Mouse (Mus musculus) ES-Bruce4 (cell line): Measurements from ENCODE around the gene Dad1. TPM values are rescaled to one million over a fixed set of nuclear protein-coding genes. Genes with fewer than 3 reads are reported as not detected.

Experiments used
- H3K27ac ChIP-seq: 2 replicates; pipeline ENCODE4 v1.5.1; 2012; ENCODE audit warnings: low read length, inconsistent platforms; ENCODE audit not compliant: insufficient read depth
- H3K27me3 ChIP-seq: 2 replicates; pipeline ENCODE4 v1.6.1; 2012; ENCODE audit warnings: mild to moderate bottlenecking, low read length, inconsistent platforms; ENCODE audit not compliant: control insufficient read depth, poor library complexity, insufficient read depth, severe bottlenecking
- H3K36me3 ChIP-seq: 2 replicates; pipeline ENCODE4 v1.6.1; 2012; ENCODE audit warnings: inconsistent platforms, mild to moderate bottlenecking, low read length, moderate library complexity; ENCODE audit not compliant: control insufficient read depth, poor library complexity, insufficient read depth, severe bottlenecking
- H3K4me1 ChIP-seq: one replicate; pipeline ENCODE4 v1.8.1; 2011; ENCODE audit warnings: low read length; ENCODE audit not compliant: control insufficient read depth, insufficient read depth
- H3K4me3 ChIP-seq: 2 replicates; pipeline ENCODE4 v1.5.1; 2011; ENCODE audit warnings: low read depth, mild to moderate bottlenecking, low read length
- H3K9ac ChIP-seq: 2 replicates; pipeline ENCODE4 v1.6.1; 2012; ENCODE audit warnings: low read depth, mild to moderate bottlenecking, inconsistent platforms; ENCODE audit not compliant: poor library complexity, severe bottlenecking
- H3K9me3 ChIP-seq: replicated peaks from 2 replicates; pipeline ENCODE4 v1.6.1; 2012; ENCODE audit warnings: mild to moderate bottlenecking, low read length, inconsistent platforms; ENCODE audit not compliant: control insufficient read depth, poor library complexity, insufficient read depth, severe bottlenecking
- CTCF ChIP-seq: IDR thresholded peaks from one replicate; pipeline ENCODE4 v1.8.1; 2011; ENCODE audit warnings: low read depth, low read length
- EP300 ChIP-seq: IDR thresholded peaks from 2 replicates; pipeline ENCODE4 v1.6.1; 2011; ENCODE audit warnings: low read depth, low read length; ENCODE audit not compliant: insufficient read depth
- POLR2A ChIP-seq: IDR thresholded peaks from one replicate; pipeline ENCODE4 v1.8.1; 2011; ENCODE audit warnings: low read length; ENCODE audit not compliant: insufficient read depth
- polyA plus RNA-seq: library from polyadenylated mRNA; stranded (reverse); fragments of >200 nt; gene quantifications from 2 replicates; pipeline ENCODE4 v1.2.4, GENCODE M21; 2011; ENCODE audit warnings: low read depth; ENCODE audit not compliant: missing spikeins, insufficient read depth, insufficient read length

The Dad1 gene
- polyA plus RNA-seq, 1 experiment, result 119 TPM

DNA sequence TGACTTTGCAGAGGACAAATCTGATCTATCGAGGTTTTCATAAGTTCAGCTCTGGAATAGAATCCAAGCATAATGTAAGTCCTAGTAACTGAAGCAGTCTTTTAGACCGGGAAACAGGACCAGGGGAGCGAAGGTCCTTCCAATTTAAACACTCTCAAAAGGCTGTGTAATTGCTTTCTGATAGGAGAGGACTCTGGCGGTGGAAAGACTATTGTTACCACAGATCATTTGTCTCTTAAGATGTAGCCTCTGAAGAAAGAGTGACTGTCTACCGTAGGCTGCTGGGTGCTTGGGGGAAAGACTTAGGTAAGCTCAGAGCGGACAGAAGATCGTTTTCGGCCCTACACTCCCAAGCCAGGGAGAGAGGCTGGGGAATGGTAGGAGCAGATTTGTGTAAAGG, 53.5 kb downstream of the Dad1 start:
- Histone ChIP-seq H3K36me3 (no peaks in the 10 kb centered on the region), H3K9ac (no peak overlapping the region), H3K27ac (no peak overlapping the region), H3K9me3 (no peaks in the 10 kb centered on the region), H3K4me3 (no peak overlapping the region), H3K27me3 (no peaks in the 10 kb centered on the region), H3K4me1 (no peaks in the 10 kb centered on the region)
- TF ChIP-seq CTCF, result no peak
- no peak for TF ChIP-seq POLR2A
- TF ChIP-seq EP300, result no peak

DNA sequence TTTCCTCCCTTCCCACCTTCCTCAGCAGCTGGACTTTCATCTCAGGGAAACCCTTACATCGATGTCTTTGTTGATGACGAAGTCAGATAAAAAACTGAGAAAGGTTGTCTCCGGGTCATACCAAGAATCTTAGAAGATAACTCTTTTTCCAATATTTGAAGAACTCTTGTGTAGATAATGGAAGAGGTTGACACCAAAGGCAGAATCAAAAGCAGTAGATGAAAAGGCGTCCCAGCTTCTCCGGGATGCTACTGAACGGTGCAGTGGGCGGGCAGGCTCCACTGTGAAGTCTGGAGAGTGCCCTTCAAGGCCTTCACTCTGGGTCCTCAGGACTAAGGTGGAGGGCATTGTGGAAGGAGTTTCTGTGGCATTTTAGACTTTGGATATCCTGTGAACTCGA, 54.2 kb downstream of the Dad1 start:
- Histone ChIP-seq H3K27me3 (no peaks in the 10 kb centered on the region), H3K4me3 (no peak overlapping the region), H3K9me3 (no peaks in the 10 kb centered on the region), H3K9ac (no peak overlapping the region), H3K4me1 (no peaks in the 10 kb centered on the region), H3K36me3 (no peaks in the 10 kb centered on the region), H3K27ac (no peak overlapping the region)
- TF ChIP-seq POLR2A, result no peak
- TF ChIP-seq CTCF, result no peak
- TF ChIP-seq EP300, result no peak

DNA sequence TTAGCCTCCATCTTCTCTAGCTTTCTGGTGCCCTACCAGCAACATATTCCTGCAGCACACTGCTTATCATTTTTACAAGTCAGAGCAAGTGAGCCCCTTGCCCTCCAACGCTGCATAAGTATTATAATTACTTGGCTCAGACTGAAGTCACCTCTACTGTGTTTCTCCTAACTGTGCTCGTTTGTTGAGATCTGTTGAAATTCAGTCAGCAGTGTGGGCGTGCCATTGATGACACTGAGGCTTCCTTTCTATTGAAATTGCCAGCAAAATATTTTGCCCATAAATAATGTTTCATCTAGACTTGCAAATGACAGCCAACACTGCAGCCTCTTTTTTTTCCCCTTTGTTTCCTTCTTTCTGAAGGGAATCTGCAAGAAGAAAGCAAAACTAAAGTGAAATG, 56.2 kb downstream of the Dad1 start:
- Histone ChIP-seq H3K9ac (no peak overlapping the region), H3K4me1 (no peaks in the 10 kb centered on the region), H3K36me3 (no peaks in the 10 kb centered on the region), H3K9me3 (no peaks in the 10 kb centered on the region), H3K4me3 (no peak overlapping the region), H3K27me3 (no peaks in the 10 kb centered on the region), H3K27ac (no peak overlapping the region)
- no peak for TF ChIP-seq POLR2A
- TF ChIP-seq EP300, result no peak
- no peak for TF ChIP-seq CTCF

DNA sequence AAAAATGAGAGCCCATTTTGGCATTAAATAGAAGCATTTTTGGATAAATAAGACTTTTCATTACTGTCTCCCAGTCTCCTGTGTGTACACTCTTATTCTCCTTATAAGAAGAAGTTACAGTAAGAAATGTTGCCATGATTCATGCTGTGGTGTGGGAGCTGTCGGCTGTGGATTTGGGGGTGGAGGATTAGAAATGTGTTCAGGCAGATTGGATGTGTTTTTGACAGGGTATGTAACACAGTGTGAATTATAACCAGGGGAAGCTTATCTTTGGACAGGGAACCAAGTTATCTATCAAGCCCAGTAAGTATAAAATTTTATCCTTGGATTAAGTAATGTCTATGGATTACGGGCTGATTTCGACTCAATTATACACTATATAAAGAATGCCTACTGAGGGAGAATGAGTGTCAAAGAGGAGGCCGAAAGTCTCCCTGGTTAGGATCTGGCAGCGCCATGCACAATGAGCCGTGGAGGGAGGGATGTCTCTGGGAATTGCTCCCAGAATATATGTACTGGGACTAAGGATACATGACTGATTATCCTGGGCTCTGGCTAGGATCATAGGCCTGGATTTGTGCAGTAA, 58.0 kb downstream of the Dad1 start:
- H3K27ac ChIP-seq, result no peak overlapping the region
- H3K9me3 ChIP-seq, result no peaks in the 10 kb centered on the region
- no peaks in the 10 kb centered on the region for H3K36me3 ChIP-seq
- no peaks in the 10 kb centered on the region for H3K27me3 ChIP-seq
- H3K9ac ChIP-seq, result no peak overlapping the region
- TF ChIP-seq EP300 (no peak), CTCF (no peak), POLR2A (no peak)
- H3K4me1 ChIP-seq, result no peaks in the 10 kb centered on the region
- no peak overlapping the region for H3K4me3 ChIP-seq

DNA sequence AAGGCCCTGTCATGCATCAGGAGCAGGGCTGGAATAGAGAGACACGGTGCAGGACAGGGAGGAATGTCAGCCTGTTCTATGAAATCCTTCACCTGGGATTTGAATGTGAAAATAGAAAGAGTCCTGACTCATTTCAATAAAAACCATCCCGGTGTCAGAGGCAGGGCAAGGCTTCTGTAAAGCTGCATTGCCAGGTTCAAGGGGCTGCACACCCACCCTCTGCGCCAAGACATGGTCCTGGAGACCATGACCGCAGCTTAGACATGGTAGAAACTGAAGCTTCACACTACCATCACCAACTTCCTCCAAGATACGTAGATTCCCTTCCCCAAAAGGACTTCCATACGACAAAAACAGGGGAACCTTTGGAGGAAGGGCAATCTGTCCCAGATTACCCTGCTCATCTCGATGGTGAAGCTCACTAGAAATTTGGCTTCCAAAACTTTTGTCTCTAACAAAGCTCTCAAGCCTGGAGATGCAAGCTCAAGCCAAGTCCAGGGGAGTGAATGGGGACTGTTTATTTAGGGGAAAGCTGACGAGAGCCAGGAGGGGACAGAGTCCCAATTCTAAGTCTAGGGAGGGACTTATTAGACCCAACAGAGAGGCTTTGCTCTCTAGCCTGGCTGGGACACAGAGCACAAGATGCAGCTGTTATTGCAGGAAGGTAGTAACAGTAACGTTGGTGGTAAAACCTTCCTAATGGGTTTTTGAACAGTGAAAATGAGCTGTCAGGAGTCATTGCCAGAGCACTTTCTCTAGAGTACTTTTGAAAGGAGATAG, 60.4 kb downstream of the Dad1 start:
- no peak overlapping the region for H3K9ac ChIP-seq
- no peak overlapping the region for H3K4me3 ChIP-seq
- H3K4me1 ChIP-seq, result no peaks in the 10 kb centered on the region
- TF ChIP-seq EP300 (no peak), POLR2A (no peak), CTCF (no peak)
- no peaks in the 10 kb centered on the region for H3K36me3 ChIP-seq
- H3K27ac ChIP-seq, result no peak overlapping the region
- H3K27me3 ChIP-seq, result no peaks in the 10 kb centered on the region
- H3K9me3 ChIP-seq, result no peaks in the 10 kb centered on the region

DNA sequence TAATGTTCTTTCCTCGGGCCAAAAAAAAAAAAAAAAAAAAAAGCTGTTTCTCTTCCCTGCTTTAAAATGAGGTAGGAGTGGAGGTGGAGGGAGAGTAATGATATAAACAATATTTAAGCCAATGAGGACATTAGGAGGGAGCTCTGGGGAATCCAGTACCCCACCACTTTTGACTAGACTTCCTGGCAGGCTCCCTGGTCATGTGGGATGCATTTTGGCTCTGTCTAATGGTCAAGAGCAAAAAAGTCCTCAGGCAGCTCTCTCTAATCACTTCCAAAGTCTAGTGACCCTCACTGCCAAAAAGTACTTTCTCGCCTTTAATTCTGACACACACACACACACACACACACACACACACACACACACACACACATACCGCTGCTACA, 61.4 kb downstream of the Dad1 start:
- Histone ChIP-seq H3K4me3 (no peak overlapping the region), H3K27ac (no peak overlapping the region), H3K9ac (no peak overlapping the region), H3K27me3 (no peaks in the 10 kb centered on the region), H3K9me3 (no peaks in the 10 kb centered on the region), H3K36me3 (no peaks in the 10 kb centered on the region), H3K4me1 (no peaks in the 10 kb centered on the region)
- TF ChIP-seq EP300 (no peak), POLR2A (no peak), CTCF (no peak)
